Mouse (Mus musculus): ENCODE measurements around the gene Catip.

DNA sequence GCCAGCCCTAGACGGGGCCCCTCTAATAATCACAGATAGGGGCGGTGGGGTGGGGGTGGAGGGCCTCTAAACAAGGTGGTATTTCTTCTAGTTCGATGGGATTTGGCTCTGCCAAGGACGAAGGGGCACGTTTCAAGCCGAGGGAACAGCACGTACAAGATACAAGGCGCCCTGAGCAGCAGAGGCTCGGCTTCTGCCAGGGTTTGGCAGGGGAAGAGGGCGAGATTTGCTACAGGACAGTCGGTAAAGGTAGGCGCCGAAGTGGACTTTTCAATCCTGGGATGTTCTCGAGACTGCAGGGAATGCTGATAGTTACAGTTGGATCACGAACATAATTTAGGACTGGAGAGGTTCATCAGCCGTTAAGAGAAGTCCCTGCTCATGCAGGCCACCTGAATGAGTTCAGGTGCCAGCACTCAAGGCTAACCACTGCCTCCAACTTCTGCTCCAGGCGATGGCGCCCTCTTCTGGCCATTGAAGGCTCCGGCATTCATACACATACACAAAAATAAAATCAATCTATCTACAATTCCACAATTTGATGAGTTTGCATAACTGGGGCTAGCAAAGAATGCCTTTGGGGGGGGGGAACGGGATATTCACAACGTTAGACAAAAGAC, 28.5 kb downstream of the Catip start:
- TF ChIP-seq GATA1 (IDR thresholded peaks at IDR 0.05; ENCODE audit: borderline replicate concordance, low read length) (no peak), FLI1 (IDR thresholded peaks at IDR 0.05; ENCODE audit: low read length) (no peak)
